Mouse (Mus musculus): ENCODE data around the gene Supt5.

Gene Supt5

GRCm38 (mm10) chr7:28374647-28375046 lies 36.1 kb upstream of the Supt5 start:
- no peak for DNase-seq

- no peak for DNase-seq
Observed at GRCm38 (mm10) chr7:28373891-28374495, 35.4 kb upstream of the Supt5 start.

GRCm38 (mm10) chr7:28373131-28373581 lies 34.6 kb upstream of the Supt5 start:
- peak; percentile 64 to 82 for DNase-seq

GRCm38 (mm10) chr7:28372251-28373108 lies 33.9 kb upstream of the Supt5 start, which contains the start of gene Plekhg2:
Plekhg2 (minus strand) TSS chr7:28372599.
- peak; percentile 93 for DNase-seq

- DNase-seq, result peak in 1 of 2 experiments; percentile 37
Observed at GRCm38 (mm10) chr7:28371514-28371989, 33.0 kb upstream of the Supt5 start.

GRCm38 (mm10) chr7:28370977-28371513 lies 32.5 kb upstream of the Supt5 start:
- no peak for DNase-seq

- DNase-seq, result no peak
Observed at GRCm38 (mm10) chr7:28370051-28370450, 31.5 kb upstream of the Supt5 start.

- DNase-seq, result no peak
Observed at GRCm38 (mm10) chr7:28368276-28368920, 29.9 kb upstream of the Supt5 start.

GRCm38 (mm10) chr7:28367663-28368275 lies 29.2 kb upstream of the Supt5 start:
- DNase-seq, result no peak

GRCm38 (mm10) chr7:28362441-28363060 lies 24.0 kb upstream of the Supt5 start:
- no peak for DNase-seq

- DNase-seq, result no peak
Observed at GRCm38 (mm10) chr7:28361647-28362341, 23.2 kb upstream of the Supt5 start.

- DNase-seq, result no peak
Observed at GRCm38 (mm10) chr7:28360291-28360690, 21.7 kb upstream of the Supt5 start.

GRCm38 (mm10) chr7:28359854-28360253 lies 21.3 kb upstream of the Supt5 start:
- DNase-seq, result no peak

GRCm38 (mm10) chr7:28358431-28358830 lies 19.9 kb upstream of the Supt5 start:
- no peak for DNase-seq

GRCm38 (mm10) chr7:28357984-28358383 lies 19.4 kb upstream of the Supt5 start:
- no peak for DNase-seq

GRCm38 (mm10) chr7:28356981-28357380 lies 18.4 kb upstream of the Supt5 start:
- no peak for DNase-seq

GRCm38 (mm10) chr7:28355221-28355620 lies 16.7 kb upstream of the Supt5 start:
- no peak for DNase-seq

GRCm38 (mm10) chr7:28354596-28354995 lies 16.1 kb upstream of the Supt5 start:
- DNase-seq, result no peak

- DNase-seq, result no peak
Observed at GRCm38 (mm10) chr7:28354113-28354581, 15.6 kb upstream of the Supt5 start.

- no peak for DNase-seq
Observed at GRCm38 (mm10) chr7:28353267-28353666, 14.7 kb upstream of the Supt5 start.

GRCm38 (mm10) chr7:28351676-28352191 lies 13.2 kb upstream of the Supt5 start:
- DNase-seq, result no peak

All from cerebellum, postnatal 25 days (tissue).